ENCODE assay signal across 8 mouse cellular contexts in the genomic region with DNA sequence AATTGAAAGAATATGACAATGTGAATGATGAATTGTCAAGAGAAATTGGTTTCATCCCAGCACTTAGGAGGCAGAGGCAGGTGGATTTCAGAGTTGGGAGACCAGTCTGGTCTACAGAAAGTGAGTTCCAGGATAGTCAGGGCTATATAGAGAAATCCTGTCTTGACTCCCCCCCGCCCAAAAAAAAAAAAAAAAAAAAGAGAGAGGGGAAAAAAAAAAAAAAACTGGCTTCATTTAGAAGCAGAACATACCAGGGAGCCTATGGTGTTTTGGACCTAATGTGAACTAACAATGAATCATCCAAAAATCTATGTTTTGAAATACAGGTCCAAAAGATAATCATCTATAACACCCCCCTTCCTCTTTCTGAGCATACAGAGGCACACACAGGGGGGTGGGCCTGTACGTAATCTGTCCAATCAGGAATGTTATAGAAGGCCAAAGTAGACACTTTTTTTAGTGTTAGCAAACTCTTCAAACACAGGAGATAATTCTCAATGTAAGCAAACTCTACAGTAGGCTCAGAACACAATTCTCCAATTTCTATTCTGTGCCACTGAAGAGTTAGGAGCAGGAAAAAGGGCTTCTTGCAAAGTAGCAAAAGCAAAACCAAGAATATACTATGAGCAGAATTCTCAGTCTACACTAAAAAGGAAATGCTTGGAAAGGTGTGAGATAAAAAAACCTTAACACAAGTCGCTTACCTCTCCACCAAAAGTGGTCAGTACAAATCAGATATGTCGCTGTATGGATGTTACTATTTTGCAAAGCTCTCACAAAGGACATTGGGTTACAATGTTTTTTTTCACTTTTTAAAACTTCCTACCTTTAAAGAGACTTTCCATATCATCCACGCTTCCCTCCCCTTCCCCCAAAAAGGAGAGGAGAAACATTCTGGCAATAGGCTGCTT. TPM values are rescaled to one million over a fixed set of nuclear protein-coding genes. Genes with fewer than 3 reads are reported as not detected.
A peak's percentile ranks its signal among the peaks of the same experiment; 100 is the strongest.
DNase-seq lines count a peak whose midpoint lies in the region; ATAC-seq and TF ChIP-seq lines count a peak whose summit lies in the region.

No protein-coding gene starts in this region.

- TF ChIP-seq EP300 in lung, postnatal 0 days (IDR thresholded peaks at IDR 0.05) = no peak

- 0 out of 2 replicates have a peak overlapping the region, but pooled peaks have one; percentile 16 for H3K27ac ChIP-seq in lung, postnatal 0 days (ENCODE audit: low read length)
- no peak overlapping the region for H3K27ac ChIP-seq in forebrain, embryonic 13.5 days
- H3K27ac ChIP-seq in limb, embryonic 15.5 days = 0 out of 2 replicates have a peak overlapping the region, but pooled peaks have one; percentile 81
- no peak overlapping the region for H3K27ac ChIP-seq in stomach, embryonic 16.5 days (ENCODE audit: low read length)

- peaks cover 18% of the 10 kb centered on the region; the same call in 1 of the 2 replicates for H3K36me3 ChIP-seq in lung, postnatal 0 days (ENCODE audit: insufficient read depth, low read length)
- H3K36me3 ChIP-seq in forebrain, embryonic 13.5 days (ENCODE audit: poor library complexity, severe bottlenecking) = peaks cover 46% of the 10 kb centered on the region
- peaks cover 52% of the 10 kb centered on the region for H3K36me3 ChIP-seq in limb, embryonic 15.5 days
- peaks cover 26% of the 10 kb centered on the region for H3K36me3 ChIP-seq in stomach, embryonic 16.5 days (ENCODE audit: control insufficient read depth, insufficient read depth, low read length)

- TF ChIP-seq CTCF in lung, postnatal 0 days (IDR thresholded peaks at IDR 0.05) = no peak

- no peak for ATAC-seq in lung, postnatal 0 days
- ATAC-seq in forebrain, embryonic 13.5 days = no peak
- ATAC-seq in limb, embryonic 15.5 days (ENCODE audit: insufficient number of reproducible peaks, low FRiP score, low TSS enrichment, low read depth) = no peak
- no peak for ATAC-seq in stomach, embryonic 16.5 days (ENCODE audit: insufficient read depth, low FRiP score)

- H3K9me3 ChIP-seq in lung, postnatal 0 days (ENCODE audit: low read length) = no peaks in the 10 kb centered on the region
- H3K9me3 ChIP-seq in forebrain, embryonic 13.5 days (replicated peaks) = no peaks in the 10 kb centered on the region
- H3K9me3 ChIP-seq in limb, embryonic 15.5 days = no peaks in the 10 kb centered on the region
- H3K9me3 ChIP-seq in stomach, embryonic 16.5 days (replicated peaks; ENCODE audit: control insufficient read depth, low read length) = no peaks in the 10 kb centered on the region

- 0 out of 2 replicates have a peak overlapping the region, but pooled peaks have one; percentile 20 for H3K9ac ChIP-seq in lung, postnatal 0 days (replicated peaks; ENCODE audit: low read depth)
- peak overlapping the region; percentile 74; the same call in 1 of the 2 replicates for H3K9ac ChIP-seq in forebrain, embryonic 13.5 days
- no peak overlapping the region for H3K9ac ChIP-seq in limb, embryonic 15.5 days
- H3K9ac ChIP-seq in stomach, embryonic 16.5 days (ENCODE audit: low read length) = peak overlapping the region; percentile 81

- H3K4me3 ChIP-seq in lung, postnatal 0 days (ENCODE audit: low read depth, low read length) = peak overlapping the region; percentile 93
- peak overlapping the region; percentile 91 for H3K4me3 ChIP-seq in forebrain, embryonic 13.5 days
- H3K4me3 ChIP-seq in limb, embryonic 15.5 days = peak overlapping the region; percentile 72
- H3K4me3 ChIP-seq in stomach, embryonic 16.5 days (replicated peaks; ENCODE audit: low read length) = peak overlapping the region; percentile 88

- no peaks in the 10 kb centered on the region for H3K27me3 ChIP-seq in lung, postnatal 0 days (replicated peaks; ENCODE audit: insufficient read depth, low read length)
- H3K27me3 ChIP-seq in forebrain, embryonic 13.5 days = no peaks in the 10 kb centered on the region
- no peaks in the 10 kb centered on the region for H3K27me3 ChIP-seq in limb, embryonic 15.5 days
- H3K27me3 ChIP-seq in stomach, embryonic 16.5 days (ENCODE audit: control insufficient read depth, insufficient read depth, low read length) = no peaks in the 10 kb centered on the region

- H3K4me1 ChIP-seq in lung, postnatal 0 days (ENCODE audit: insufficient read depth, low read depth, low read length) = no peaks in the 10 kb centered on the region
- peaks cover 46% of the 10 kb centered on the region for H3K4me1 ChIP-seq in forebrain, embryonic 13.5 days
- peaks cover 32% of the 10 kb centered on the region for H3K4me1 ChIP-seq in limb, embryonic 15.5 days
- H3K4me1 ChIP-seq in stomach, embryonic 16.5 days (ENCODE audit: control insufficient read depth, insufficient read depth, low read length) = peaks cover 22% of the 10 kb centered on the region

- H3K4me2 ChIP-seq in lung, postnatal 0 days (replicated peaks; ENCODE audit: low read depth, low read length) = peak overlapping the region; percentile 66
- H3K4me2 ChIP-seq in forebrain, embryonic 13.5 days = peak overlapping the region; percentile 83
- H3K4me2 ChIP-seq in limb, embryonic 15.5 days = peak overlapping the region; percentile 75
- H3K4me2 ChIP-seq in stomach, embryonic 16.5 days (ENCODE audit: low read depth, low read length) = peak overlapping the region; percentile 84

- 46% methylated on average over 5 of the region's 5 CpGs for WGBS in lung, postnatal 0 days
- 66% methylated on average over 5 of the region's 5 CpGs for WGBS in forebrain, embryonic 13.5 days
- WGBS in limb, embryonic 15.5 days = 61% methylated on average over 5 of the region's 5 CpGs
- 49% methylated on average over 5 of the region's 5 CpGs for WGBS in stomach, embryonic 16.5 days

- no peak for DNase-seq in lung, postnatal 0 days (ENCODE audit: low spot score)
- no peak for DNase-seq in lung, postnatal 36 days
- no peak for DNase-seq in B cell, adult 2 months
- no peak for DNase-seq in gastrocnemius, adult 8-10 months (ENCODE audit: low spot score in 2 of 2)
- no peak for DNase-seq in lung, adult 18-20 months

RNA-seq across cellular contexts. Expression of a gene that starts 1.7 kb away (rescaled TPM):
- 17.0 and 20.3 TPM in 2 replicates for polyA plus RNA-seq in lung, postnatal 0 days (2015; fragmentation: Nextera tagmentation; extraction: Ambion mirVana)
- 50.5 and 61.8 TPM in 2 replicates for polyA plus RNA-seq in forebrain, embryonic 13.5 days (2015; fragmentation: Nextera tagmentation; extraction: Ambion mirVana)
- polyA plus RNA-seq in limb, embryonic 15.5 days (2015; fragmentation: Nextera tagmentation; extraction: Ambion mirVana) = 42.7 and 44.3 TPM in 2 replicates
- polyA plus RNA-seq in stomach, embryonic 16.5 days (2015; fragmentation: Nextera tagmentation; extraction: Ambion mirVana) = 32.9 and 36.4 TPM in 2 replicates
- total RNA-seq in gastrocnemius, adult 8-10 months (2022) = 10 to 100 TPM; 44.0 to 55.2 (median 46.2) TPM

RNA-seq across cellular contexts. Expression of a gene that starts 34.7 kb away (rescaled TPM):
- 8.1 and 8.9 TPM in 2 replicates for polyA plus RNA-seq in lung, postnatal 0 days (2015; fragmentation: Nextera tagmentation; extraction: Ambion mirVana)
- polyA plus RNA-seq in forebrain, embryonic 13.5 days (2015; fragmentation: Nextera tagmentation; extraction: Ambion mirVana) = 4.5 and 5.0 TPM in 2 replicates
- 6.8 and 7.8 TPM in 2 replicates for polyA plus RNA-seq in limb, embryonic 15.5 days (2015; fragmentation: Nextera tagmentation; extraction: Ambion mirVana)
- polyA plus RNA-seq in stomach, embryonic 16.5 days (2015; fragmentation: Nextera tagmentation; extraction: Ambion mirVana) = 2.0 and 2.5 TPM in 2 replicates
- 1 to 10 TPM; 2.5 to 8.7 (median 5.1) TPM for total RNA-seq in gastrocnemius, adult 8-10 months (2022)

Comparison
In these comparisons a context has a peak if more than half of its experiments do, and no peak if none do; other contexts are left out.
1. H3K27ac ChIP-seq: peak in lung, postnatal 0 days (single experiment) and limb, embryonic 15.5 days (single experiment); none in forebrain, embryonic 13.5 days (single experiment) and stomach, embryonic 16.5 days (single experiment).
2. Peak in every context shown above with its lines, with median percentiles within 50 percentile points of each other: H3K4me2 ChIP-seq and H3K4me3 ChIP-seq.